Mouse (Mus musculus): ENCODE measurements at regions not wholly inside any gene's neighbourhood (a gene's known extent, or its start where the extent isn't known, plus 50 kb on each side); places are given as distances from the start of the nearest gene placed in this dataset.
"Not testable (repeated sequence)": the region's sequence is repeated elsewhere in the genome, so short reads cannot be mapped to it uniquely, and the experiment has no call there.

DNA sequence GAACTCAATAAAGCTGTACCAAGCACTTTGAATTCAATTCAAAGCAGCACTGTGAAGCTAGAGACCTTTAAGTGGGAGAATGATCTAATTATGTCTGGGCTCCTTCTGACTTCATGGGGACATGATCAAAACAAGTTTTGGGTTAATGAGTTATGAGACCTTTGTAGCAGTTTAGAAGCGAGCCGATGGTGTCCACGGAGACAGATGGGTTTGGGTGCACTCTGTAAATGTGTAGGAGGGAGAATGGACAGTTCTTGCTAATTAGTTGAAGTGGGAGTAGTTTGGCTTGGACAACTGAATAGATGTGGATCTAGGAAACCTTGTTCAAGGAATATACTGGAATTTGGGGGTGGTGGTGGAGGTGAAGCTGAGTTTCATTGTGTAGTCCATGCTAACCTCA is 186.3 kb upstream of the Cldn34b3 start:
- no peak for DNase-seq

- DNase-seq = no peak
Measured at GRCm38 (mm10) chrX:76082670-76083069, 181.4 kb upstream of the Cldn34b3 start.

GRCm38 (mm10) chrX:76110763-76111474 is 153.2 kb upstream of the Cldn34b3 start:
- DNase-seq = no peak

DNA sequence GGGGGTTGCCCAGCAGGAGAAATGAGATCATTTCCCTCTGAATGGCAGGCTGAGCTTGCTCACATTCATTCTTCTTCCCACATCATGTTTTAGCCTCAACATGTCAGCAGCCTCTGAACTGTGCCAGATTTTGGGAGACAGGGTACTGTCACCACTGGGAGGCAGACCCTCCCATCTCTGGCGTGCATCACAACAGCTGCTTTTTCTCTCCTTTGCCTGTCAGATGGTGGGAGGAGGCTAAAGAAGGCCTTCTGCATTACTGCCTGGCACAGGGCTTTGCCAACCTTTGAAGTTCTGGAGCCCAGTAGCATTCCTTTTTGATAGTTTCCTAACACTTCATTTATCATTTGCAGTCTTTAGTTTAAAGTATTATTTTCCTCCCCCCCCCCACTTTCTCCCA is 148.0 kb upstream of the Cldn34b3 start:
- DNase-seq = no peak

- DNase-seq = no peak
Measured at GRCm38 (mm10) chrX:76116562-76116961, 147.5 kb upstream of the Cldn34b3 start.

- DNase-seq = no peak
Measured at GRCm38 (mm10) chrX:76120936-76121335, 143.2 kb upstream of the Cldn34b3 start.

GRCm38 (mm10) chrX:76123355-76123754 is 140.7 kb upstream of the Cldn34b3 start:
- no peak for DNase-seq

DNA sequence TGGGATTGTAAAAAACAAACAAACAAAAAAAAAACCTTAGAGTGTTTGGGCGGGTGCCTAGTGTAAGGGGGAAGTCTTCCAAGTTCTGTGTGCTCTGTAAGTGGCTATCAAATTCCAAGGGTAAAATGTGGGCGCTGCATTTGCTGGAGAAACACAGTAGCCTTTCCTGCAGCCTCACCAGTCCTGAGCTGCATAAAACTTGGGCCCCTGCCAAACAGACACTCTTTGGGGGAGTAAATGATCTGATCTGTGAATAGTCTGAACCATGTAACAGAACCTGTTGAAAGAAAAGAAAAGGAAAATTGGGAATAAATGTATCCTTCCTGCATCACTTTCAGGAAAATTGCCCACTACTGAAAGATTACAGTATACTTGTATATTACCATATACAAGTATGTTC is 126.4 kb upstream of the Cldn34b3 start:
- no peak for DNase-seq

DNA sequence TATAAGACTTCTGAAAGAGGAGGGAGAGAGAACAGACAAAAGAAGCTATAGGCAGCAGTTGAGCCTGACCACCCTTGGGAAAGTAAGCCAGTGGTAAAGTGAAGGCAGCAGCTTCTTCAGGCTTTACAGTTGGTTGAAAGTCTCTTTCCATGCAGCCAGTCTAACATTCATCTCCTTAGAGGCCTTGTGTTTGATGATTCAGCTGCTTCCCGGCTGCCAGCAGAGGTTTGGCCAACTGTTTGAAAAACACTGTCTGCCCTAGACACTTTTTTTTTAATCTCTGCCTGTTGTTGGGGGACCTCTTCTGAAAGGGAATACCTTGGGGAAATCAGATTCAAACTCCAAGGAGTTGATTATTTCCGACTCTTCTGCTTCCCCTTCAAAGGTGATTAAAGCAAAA is 123.1 kb upstream of the Cldn34b3 start:
- DNase-seq = no peak

DNA sequence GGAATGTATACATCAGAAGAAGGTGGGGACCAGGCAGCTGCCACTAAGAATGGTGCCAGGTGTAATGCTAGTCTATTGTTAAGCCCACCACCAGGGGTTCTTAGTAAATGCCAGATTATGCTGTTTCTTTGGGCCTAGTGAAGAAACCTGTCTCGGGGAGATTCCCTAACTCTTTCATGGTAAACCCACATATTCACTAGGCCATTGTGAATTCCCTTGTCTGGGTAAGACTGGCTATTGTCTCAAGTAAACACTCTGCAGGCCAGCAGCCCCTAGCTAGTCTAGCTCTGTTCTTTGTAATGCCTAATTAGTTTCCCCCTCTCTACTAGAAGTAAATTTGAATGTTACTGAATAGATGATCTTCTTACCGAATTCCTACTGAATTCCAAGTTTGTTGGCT is 89.3 kb upstream of the Cldn34b3 start:
- DNase-seq = not testable (repeated sequence)

GRCm38 (mm10) chrX:76181446-76182148 is 82.5 kb upstream of the Cldn34b3 start:
- no peak for DNase-seq

DNA sequence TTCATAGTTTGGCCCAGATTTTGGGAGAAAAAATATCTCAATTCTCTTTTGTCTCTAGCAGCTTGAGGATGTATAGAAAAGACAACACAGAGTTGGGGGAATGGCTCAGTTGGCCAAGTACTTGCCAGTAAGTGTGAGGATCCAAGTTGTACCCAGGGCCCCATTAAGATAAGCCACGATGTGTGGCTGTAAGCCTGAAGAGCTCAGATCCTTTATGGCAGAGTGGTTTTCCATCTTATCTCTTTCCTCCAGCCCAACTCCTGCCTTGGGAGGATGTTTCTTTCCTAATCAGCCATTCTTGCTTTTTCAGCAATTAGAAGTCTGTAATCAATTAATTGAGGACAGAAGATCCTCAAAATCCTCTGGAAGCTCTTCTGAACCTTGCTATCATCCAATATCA is 63.5 kb upstream of the Cldn34b3 start:
- no peak for DNase-seq

- DNase-seq = peak; percentile 1
Measured at GRCm38 (mm10) chrX:76201366-76201765, 62.7 kb upstream of the Cldn34b3 start.

Measured in cerebellum, adult 9-11 months (tissue).